Mouse (Mus musculus) megakaryocyte, embryonic 14.5 days (primary cell): ENCODE results near the gene Daglb.

Source experiments
- FLI1 ChIP-seq: IDR thresholded peaks from 2 replicates; pipeline ENCODE4 v1.6.1; 2012; ENCODE audit warnings: low read length, inconsistent platforms, mixed read lengths
- GATA1 ChIP-seq: IDR thresholded peaks from 3 replicates; pipeline ENCODE4 v1.6.1; 2012; ENCODE audit warnings: mixed read lengths, low read length, inconsistent platforms, borderline replicate concordance

- TF ChIP-seq GATA1 (no peak), FLI1 (no peak)
Measured at GRCm38 (mm10) chr5:143434421-143434820, 30.0 kb upstream of the Daglb start.
